Mouse (Mus musculus): ENCODE results near the gene Dydc1. TPM values are rescaled to one million over a fixed set of nuclear protein-coding genes. Genes with fewer than 3 reads are reported as not detected.

Gene Dydc1
- not detected in 2 replicates for polyA plus RNA-seq (2012; rRNA removed; ENCODE audit: low replicate concordance)

DNA sequence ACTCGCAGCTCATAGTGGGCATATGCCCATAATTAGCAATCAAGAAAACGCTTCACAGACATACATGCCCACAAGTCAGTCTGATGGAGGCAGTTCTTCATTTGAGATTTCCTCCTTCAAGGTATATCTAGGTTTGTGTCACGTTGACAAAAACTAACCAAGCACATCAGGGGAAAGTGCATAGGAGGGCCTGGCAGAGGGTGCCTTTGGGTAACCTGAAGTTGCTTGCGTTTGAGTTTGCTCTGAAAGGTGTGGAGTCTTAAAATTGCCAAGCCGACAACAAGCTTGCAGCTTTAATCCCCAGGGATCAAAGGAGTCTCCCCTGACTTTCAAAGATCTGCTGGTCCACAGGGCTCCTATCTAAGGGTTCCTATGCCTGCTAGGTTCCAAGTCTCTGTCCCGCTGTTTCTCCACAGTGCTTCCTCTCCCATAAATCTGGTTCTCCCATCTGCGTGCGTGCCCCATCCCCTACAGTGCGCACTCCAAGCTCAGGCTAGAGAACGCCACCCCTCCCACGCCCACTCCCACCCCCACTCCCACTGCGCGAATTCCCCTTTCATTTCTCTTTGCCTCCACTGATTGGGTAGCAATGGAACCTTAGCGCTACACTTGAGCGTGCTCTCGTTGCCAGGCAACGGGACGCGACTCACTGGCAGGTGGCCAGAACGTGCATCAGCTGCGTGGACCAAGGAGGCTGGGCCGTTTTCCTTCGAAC lies at the start of gene Dydc1:
Gene Dydc1, plus strand, starts transcription at position 683 of the 715 bp plus-strand sequence.

DNA sequence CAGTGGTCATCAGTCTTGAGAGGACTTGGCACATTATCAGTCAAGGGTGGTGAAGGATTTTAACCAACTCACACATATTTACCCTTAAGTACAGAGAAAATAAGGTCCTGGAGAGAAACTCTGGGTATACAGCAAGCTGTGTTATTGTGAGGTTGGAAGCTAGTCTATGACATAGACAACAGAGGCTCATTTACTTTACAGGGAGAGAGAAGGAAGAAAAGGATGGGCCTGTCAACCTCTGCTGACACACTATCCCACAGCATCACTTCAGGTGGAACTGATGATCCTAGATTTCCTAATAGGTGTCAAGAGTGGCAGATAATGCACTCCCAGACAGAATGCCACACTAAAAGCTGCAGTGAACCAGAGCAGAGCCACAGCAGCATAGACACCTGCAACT lies 3.6 kb upstream of the Dydc1 start, which contains the start of gene Dydc2:
Gene Dydc2, minus strand, starts transcription at position 101 of the 400 bp plus-strand sequence.

DNA sequence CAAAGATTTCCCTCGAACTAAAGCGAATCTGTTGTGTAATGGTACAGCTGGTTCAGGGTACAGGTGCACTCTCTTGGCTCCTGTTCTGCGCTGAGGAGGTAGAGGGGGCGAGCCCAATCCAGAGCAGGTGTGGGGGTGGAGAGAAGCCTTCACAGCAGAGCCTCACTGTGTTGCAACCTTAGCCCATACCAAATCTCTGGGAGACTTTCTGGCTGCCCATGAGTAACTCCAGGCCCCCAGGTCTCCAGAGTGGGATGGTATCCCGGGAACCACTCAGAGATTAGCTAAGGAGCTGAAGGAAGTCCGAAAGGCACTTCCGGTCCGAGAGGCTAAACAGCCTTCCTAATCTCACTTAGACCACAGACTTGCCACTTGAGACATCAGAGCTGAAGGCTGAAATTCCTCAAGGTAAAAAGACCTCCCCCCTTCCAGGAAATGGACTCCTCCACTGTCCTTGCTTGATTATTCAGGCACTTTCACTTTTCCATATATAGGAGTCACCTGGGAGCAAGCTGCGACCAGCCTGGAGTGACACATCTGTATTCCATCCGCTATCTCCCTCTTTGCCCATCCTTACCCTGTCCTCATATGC lies 32.2 kb downstream of the Dydc1 start, which contains the start of gene Mat1a:
Gene Mat1a, plus strand, starts transcription at position 183 of the 592 bp plus-strand sequence.

DNA sequence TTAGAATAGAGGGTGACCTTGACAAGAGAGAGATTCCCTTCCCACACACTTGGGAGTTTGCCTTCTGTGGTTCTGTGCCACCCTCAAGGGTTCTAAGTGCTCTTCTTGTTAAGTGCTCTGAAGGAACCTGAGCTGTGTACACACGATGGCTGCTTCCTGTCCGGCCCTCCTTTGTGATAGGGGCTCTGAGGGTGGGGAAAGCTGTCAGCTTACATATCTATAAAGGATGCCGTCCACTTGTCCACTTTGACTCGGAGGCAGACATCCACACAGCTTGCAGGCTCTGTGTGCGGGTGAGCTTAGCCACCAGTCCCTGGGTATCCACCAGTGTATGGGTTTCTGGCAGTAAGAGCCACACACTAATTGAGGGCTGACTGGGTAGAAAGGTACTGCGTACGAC lies 58.8 kb downstream of the Dydc1 start, which contains the start of gene Sftpa1:
Gene Sftpa1, plus strand, starts transcription at position 243 of the 400 bp plus-strand sequence.

Other genes with a start within 250 kb of the Dydc1 start
- 0.50 and 0.55 TPM in 2 replicates for gene Sh2d4b, start 179.6 kb upstream of the Dydc1 start, polyA plus RNA-seq (2012; rRNA removed; ENCODE audit: low replicate concordance)
- gene Tspan14, start 106.1 kb upstream of the Dydc1 start, polyA plus RNA-seq (2012; rRNA removed; ENCODE audit: low replicate concordance): 81.9 and 119 TPM in 2 replicates
- 60.8 and 61.0 TPM in 2 replicates for gene Fam213a, start 59.1 kb upstream of the Dydc1 start, polyA plus RNA-seq (2012; rRNA removed; ENCODE audit: low replicate concordance)
- gene Dydc2, start 3.7 kb upstream of the Dydc1 start, polyA plus RNA-seq (2012; rRNA removed; ENCODE audit: low replicate concordance): not detected in 2 replicates
- 0.04 and 2.3 TPM in 2 replicates for gene Mat1a, start 32.1 kb downstream of the Dydc1 start, polyA plus RNA-seq (2012; rRNA removed; ENCODE audit: low replicate concordance)
- gene Sftpa1, start 58.9 kb downstream of the Dydc1 start, polyA plus RNA-seq (2012; rRNA removed; ENCODE audit: low replicate concordance): 0.16 and 0.24 TPM in 2 replicates
- 0.16 TPM in 1 of 2 replicates, not detected in the other for gene Mbl1, start 78.5 kb downstream of the Dydc1 start, polyA plus RNA-seq (2012; rRNA removed; ENCODE audit: low replicate concordance)
- 0.10 TPM in 1 of 2 replicates, not detected in the other for gene Sftpd, start 112.2 kb downstream of the Dydc1 start, polyA plus RNA-seq (2012; rRNA removed; ENCODE audit: low replicate concordance)
- not detected in 2 replicates for gene Gm2832, start 205.9 kb downstream of the Dydc1 start, polyA plus RNA-seq (2012; rRNA removed; ENCODE audit: low replicate concordance)